Comparison of ENCODE assay signal across 11 mouse cellular contexts in the genomic region with DNA sequence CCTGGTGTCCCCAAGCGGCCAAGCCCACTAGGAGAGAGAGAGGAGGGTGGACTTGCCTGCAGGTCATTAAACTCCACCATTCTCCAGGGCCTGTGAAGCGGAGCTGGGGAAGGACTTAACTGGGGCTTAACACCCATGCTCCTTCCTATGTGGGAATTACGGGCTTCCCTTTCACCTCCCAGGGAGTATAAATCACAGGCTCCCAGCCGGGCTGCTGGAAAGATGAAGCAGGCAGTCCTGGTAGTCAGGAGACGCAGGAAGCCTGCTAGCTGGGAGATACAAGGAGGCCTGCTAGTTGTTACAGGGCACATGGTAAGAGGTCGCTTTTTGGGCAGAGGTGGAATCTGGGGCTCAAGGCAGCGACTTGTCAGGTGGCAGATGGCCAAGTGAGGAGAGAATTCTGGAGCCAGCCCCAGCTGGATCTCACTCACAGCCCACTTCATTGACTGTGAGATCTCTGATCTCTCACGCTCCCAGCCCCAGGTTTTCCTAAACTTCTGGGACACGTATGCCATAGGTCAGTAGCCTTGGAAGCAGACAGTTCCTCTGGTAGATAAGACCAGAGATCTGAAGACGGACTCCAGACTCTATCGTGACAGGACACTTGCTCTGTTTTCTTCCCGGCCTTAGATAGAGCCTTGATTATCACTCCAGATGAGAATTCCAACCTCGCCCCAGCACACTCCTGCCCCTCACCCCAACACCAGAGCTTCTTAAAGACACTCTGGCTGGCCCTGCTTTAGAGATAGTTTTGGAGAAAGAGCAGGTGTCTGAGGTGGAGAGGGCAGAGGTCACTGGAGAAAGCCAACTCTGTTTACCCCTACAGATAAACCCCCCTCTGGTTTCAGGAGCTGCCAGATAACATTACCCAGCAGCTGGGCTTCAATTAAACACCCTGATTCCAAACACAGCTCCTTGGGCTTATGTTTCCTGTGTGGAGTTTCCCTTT. TPM values are rescaled to one million over a fixed set of nuclear protein-coding genes. Genes with fewer than 3 reads are reported as not detected.
DNase-seq lines count a peak whose midpoint lies in the region; ATAC-seq and TF ChIP-seq lines count a peak whose summit lies in the region.
"Had no signal": no experiment of that assay in that cellular context is flagged by ENCODE, and none has a peak within 500 bp of the region (broad histone marks: within the 10 kb centered on the region; RNA-seq: fewer than 3 reads in every experiment).

No protein-coding gene starts in this region.

- no peak for TF ChIP-seq CTCF in thymus, adult 2 months (IDR thresholded peaks at IDR 0.05; ENCODE audit: borderline replicate concordance, control insufficient read depth, extremely low read depth, insufficient read depth, low read length, poor library complexity)

- H3K4me3 ChIP-seq in embryonic facial prominence, embryonic 12.5 days, result no peak overlapping the region
- H3K4me3 ChIP-seq in intestine, embryonic 16.5 days (ENCODE audit: low read length), result no peak overlapping the region
- no peak overlapping the region for H3K4me3 ChIP-seq in thymus, adult 2 months (ENCODE audit: control insufficient read depth, insufficient read depth, low read length)
- H3K4me3 ChIP-seq: midbrain, embryonic 15.5 days had no signal

- H3K27me3 ChIP-seq in embryonic facial prominence, embryonic 12.5 days, result no peaks in the 10 kb centered on the region
- H3K27me3 ChIP-seq in intestine, embryonic 16.5 days (replicated peaks; ENCODE audit: control insufficient read depth, insufficient read depth, low read length), result no peaks in the 10 kb centered on the region
- no peaks in the 10 kb centered on the region for H3K27me3 ChIP-seq in thymus, adult 2 months (ENCODE audit: control insufficient read depth, insufficient read depth, low read length)
- H3K27me3 ChIP-seq: midbrain, embryonic 15.5 days had no signal

- DNase-seq in kidney, postnatal 4 days, result peak; percentile 34 to 50
- DNase-seq in kidney, adult 9 months, result no peak
- peak; percentile 59 to 84 for DNase-seq in lung, postnatal 4 days
- no peak for DNase-seq in thymus, adult 2 months
- no peak for DNase-seq in adrenal gland, adult 18-20 months (ENCODE audit: low spot score in 2 of 2)
- no peak for DNase-seq in testis, postnatal 10 days (ENCODE audit: low spot score)
- DNase-seq: layer of hippocampus, adult 9-11 months; right cerebral cortex, postnatal 14 days had no signal

- no peak overlapping the region for H3K4me2 ChIP-seq in embryonic facial prominence, embryonic 12.5 days (replicated peaks)
- H3K4me2 ChIP-seq in intestine, embryonic 16.5 days (ENCODE audit: low read depth, low read length), result no peak overlapping the region
- H3K4me2 ChIP-seq: midbrain, embryonic 15.5 days had no signal

- H3K36me3 ChIP-seq in embryonic facial prominence, embryonic 12.5 days, result no peaks in the 10 kb centered on the region
- H3K36me3 ChIP-seq in intestine, embryonic 16.5 days (ENCODE audit: control insufficient read depth, insufficient read depth, low read length), result no peaks in the 10 kb centered on the region
- peaks cover 6% of the 10 kb centered on the region; the same call in 1 of the 2 replicates for H3K36me3 ChIP-seq in thymus, adult 2 months (ENCODE audit: control insufficient read depth, insufficient read depth, low read length)
- H3K36me3 ChIP-seq: midbrain, embryonic 15.5 days had no signal

- H3K27ac ChIP-seq in embryonic facial prominence, embryonic 12.5 days, result 0 out of 2 replicates have a peak overlapping the region, but pooled peaks have one; percentile 30
- peak overlapping the region; percentile 72 for H3K27ac ChIP-seq in intestine, embryonic 16.5 days (ENCODE audit: low read length)
- no peak overlapping the region for H3K27ac ChIP-seq in thymus, adult 2 months (ENCODE audit: control insufficient read depth, insufficient read depth, low read length)
- H3K27ac ChIP-seq: midbrain, embryonic 15.5 days had no signal

- ATAC-seq in embryonic facial prominence, embryonic 12.5 days (ENCODE audit: insufficient number of reproducible peaks, insufficient read depth, low FRiP score, low TSS enrichment), result no peak
- ATAC-seq in intestine, embryonic 16.5 days, result peak; percentile 9; the same call in 1 of the 2 replicates
- ATAC-seq: midbrain, embryonic 15.5 days had no signal

- no peak overlapping the region for H3K9ac ChIP-seq in embryonic facial prominence, embryonic 12.5 days
- peak overlapping the region; percentile 47; the same call in 1 of the 2 replicates for H3K9ac ChIP-seq in intestine, embryonic 16.5 days (ENCODE audit: low read depth, low read length)
- H3K9ac ChIP-seq: midbrain, embryonic 15.5 days had no signal

- peaks cover 26% of the 10 kb centered on the region for H3K4me1 ChIP-seq in embryonic facial prominence, embryonic 12.5 days
- peaks cover 55% of the 10 kb centered on the region for H3K4me1 ChIP-seq in intestine, embryonic 16.5 days (ENCODE audit: control insufficient read depth, insufficient read depth, low read length)
- H3K4me1 ChIP-seq in thymus, adult 2 months (replicated peaks; ENCODE audit: control insufficient read depth, insufficient read depth, low read length), result peaks cover 12% of the 10 kb centered on the region
- H3K4me1 ChIP-seq: midbrain, embryonic 15.5 days had no signal

- no peak for TF ChIP-seq POLR2A in thymus, adult 2 months (IDR thresholded peaks at IDR 0.05; ENCODE audit: control insufficient read depth, extremely low read depth, insufficient read depth, low read length, poor library complexity)

- WGBS in embryonic facial prominence, embryonic 12.5 days, result 42% methylated on average over 13 of the region's 13 CpGs
- WGBS in intestine, embryonic 16.5 days, result 27% methylated on average over 13 of the region's 13 CpGs
- 93% methylated on average over 13 of the region's 13 CpGs for WGBS in thymus, adult 2 months

- no peaks in the 10 kb centered on the region for H3K9me3 ChIP-seq in embryonic facial prominence, embryonic 12.5 days
- H3K9me3 ChIP-seq in intestine, embryonic 16.5 days (ENCODE audit: control insufficient read depth, low read length), result no peaks in the 10 kb centered on the region
- H3K9me3 ChIP-seq: midbrain, embryonic 15.5 days had no signal

RNA-seq across cellular contexts. Expression of a gene that starts 36.1 kb away (rescaled TPM):
- polyA plus RNA-seq in embryonic facial prominence, embryonic 12.5 days (2016; fragmentation: Nextera tagmentation; extraction: Ambion mirVana), result 8.2 and 8.4 TPM in 2 replicates
- polyA plus RNA-seq in intestine, embryonic 16.5 days (2015; fragmentation: Nextera tagmentation; extraction: Ambion mirVana), result 3.0 and 3.6 TPM in 2 replicates
- polyA plus RNA-seq in thymus, adult 2 months (2012; rRNA removed), result 19.4 and 21.0 TPM in 2 replicates
- total RNA-seq in adrenal gland, adult 18-20 months (2021), result 100 to 1,000 TPM in 1 of 2 experiments, 10 to 100 TPM in 1; 55.1 to 103 TPM

Comparison
In these comparisons a context has a peak if more than half of its experiments do, and no peak if none do; other contexts are left out.
1. DNase-seq: peak in kidney, postnatal 4 days (2 of 2) and lung, postnatal 4 days (2 of 2); none in kidney, adult 9 months (single experiment), thymus, adult 2 months (single experiment), adrenal gland, adult 18-20 months (0 of 2) and testis, postnatal 10 days (single experiment).